Mouse (Mus musculus) embryonic fibroblast, embryonic 13.5 days (primary cell): ENCODE data around the gene Fam198a.

Experiments
- CTCF ChIP-seq: IDR thresholded peaks from 2 replicates; pipeline ENCODE4 v1.5.1; 2011; ENCODE audit warnings: mild to moderate bottlenecking, control low read depth, low read length, moderate library complexity, borderline replicate concordance; ENCODE audit not compliant: insufficient read depth
- POLR2A ChIP-seq: IDR thresholded peaks from 2 replicates; pipeline ENCODE4 v1.6.1; 2011; ENCODE audit warnings: low read depth, mild to moderate bottlenecking, control low read depth, low read length, moderate library complexity

GRCm38 (mm10) chr9:121905556-121906185 is 45.1 kb upstream of the Fam198a start:
- no peak for TF ChIP-seq POLR2A
- TF ChIP-seq CTCF, result no peak
